Mouse (Mus musculus): ENCODE data around the gene Tcf7l2.

Tcf7l2 gene

DNA sequence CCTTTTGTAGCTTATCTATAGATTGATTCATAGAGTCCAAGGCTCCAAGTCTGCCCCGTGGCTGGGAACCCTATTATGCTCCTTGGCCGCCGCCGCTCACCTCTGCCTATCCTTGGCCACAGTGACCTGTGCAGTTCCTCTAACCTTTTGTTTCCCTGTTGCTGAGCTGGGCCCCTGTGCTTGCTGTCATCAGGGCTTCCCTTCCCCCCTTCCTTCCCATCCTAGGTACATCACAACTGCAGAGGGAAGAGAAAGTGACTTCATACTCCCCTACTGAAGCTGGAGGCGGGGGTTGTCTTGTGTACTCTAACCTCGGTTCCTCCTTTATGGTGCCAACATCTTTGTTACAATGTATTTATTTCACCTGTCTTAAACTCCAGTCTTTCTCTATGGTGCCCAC lies 50.3 kb downstream of the Tcf7l2 start:
- TF ChIP-seq GATA4 (IDR thresholded peaks at IDR 0.05; ENCODE audit: insufficient replicate concordance, low read length), result no peak

DNA sequence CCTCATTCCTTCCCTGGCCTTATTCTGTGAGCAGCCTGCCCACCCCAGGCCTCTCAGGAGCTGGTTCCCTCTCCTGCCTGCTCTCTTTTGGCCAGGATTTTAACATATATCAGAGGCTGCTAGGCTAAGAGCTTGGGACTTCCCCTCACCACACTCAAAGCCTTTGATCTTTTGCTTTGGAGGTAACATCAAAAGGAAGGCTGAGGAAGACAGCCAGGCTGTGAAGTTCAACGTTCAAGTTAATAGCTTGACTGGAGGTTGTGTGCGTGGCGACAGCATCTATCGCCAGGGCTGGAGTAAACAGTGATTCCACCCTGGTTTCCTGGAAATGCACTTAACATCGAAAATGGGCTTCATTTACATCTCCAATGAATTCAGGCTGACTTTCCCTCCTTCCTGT lies 51.0 kb downstream of the Tcf7l2 start:
- TF ChIP-seq GATA4 (IDR thresholded peaks at IDR 0.05; ENCODE audit: insufficient replicate concordance, low read length), result no peak

DNA sequence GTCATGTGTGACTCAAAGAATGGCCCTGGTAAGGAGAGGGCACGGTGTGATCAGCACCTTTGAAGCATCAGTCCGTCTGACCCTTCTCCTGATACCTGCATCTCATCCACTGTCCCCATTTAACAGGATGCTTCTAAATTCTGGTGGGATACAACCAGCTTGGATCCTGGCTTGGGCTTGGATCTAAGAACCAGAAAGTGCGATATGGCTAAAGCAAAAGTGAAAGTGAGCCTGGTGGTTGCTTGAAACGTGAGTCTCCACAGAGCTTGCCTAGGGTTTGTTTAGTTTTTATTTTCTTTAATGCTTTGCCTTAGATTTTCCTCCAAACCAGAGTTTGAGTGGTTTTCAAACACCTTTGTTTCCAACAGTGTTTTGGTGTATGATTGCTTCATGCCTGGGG lies 51.4 kb downstream of the Tcf7l2 start:
- no peak for TF ChIP-seq GATA4 (IDR thresholded peaks at IDR 0.05; ENCODE audit: insufficient replicate concordance, low read length)

DNA sequence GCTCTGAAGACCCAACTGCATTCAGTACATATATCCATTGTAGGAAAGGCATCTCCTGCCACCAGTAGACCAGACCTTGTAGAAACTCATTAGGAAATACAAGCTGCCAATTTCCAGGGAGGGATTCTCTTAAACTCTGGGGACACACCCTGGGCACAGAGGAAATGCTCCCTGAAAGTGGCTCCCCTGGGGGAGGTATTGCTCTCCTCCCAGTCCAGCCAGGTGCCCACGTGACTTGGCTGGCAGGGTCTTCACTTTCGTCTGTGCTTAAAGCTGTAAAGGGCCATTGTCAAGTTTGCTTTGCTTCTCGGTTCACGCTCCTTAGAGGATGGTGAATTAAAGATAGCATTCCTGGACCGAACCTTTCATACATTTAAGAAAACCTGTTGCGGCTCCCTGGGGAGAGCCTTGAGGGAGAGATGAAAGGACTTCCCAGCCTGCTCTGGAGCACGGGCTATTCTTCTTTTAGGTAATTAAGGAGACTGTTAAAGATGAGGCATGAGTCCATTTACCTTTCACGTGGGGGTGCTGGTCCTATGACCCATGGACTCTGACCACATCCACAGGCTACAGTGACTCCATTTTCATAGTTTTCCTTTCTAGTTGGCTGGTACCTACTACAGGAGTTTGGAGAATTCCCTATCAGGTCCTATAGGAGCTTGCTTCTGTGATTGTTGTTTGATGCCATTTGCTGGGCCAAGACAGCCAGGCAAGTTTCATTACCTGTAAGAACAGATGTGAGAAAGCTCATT lies 52.8 kb downstream of the Tcf7l2 start:
- no peak for TF ChIP-seq GATA4 (IDR thresholded peaks at IDR 0.05; ENCODE audit: insufficient replicate concordance, low read length)

DNA sequence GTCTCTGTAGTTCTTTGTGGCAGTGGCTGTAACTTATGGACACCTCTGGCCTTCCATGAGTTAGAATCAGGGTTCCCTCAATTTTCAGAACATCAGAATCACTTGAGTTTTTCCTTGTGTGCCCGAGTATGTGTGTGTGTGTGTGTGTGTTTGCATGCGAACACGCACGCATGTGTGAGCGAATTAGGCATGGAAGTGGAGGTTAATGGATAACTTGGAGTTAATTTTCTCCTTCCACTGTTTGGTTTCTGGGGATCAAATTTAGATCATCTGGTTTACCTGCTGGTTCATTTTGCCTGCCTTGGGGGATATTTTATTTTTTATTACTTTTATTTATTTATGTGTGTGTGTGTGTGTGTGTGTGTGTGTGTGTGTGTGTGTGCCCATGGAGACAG lies 53.3 kb downstream of the Tcf7l2 start:
- TF ChIP-seq GATA4 (IDR thresholded peaks at IDR 0.05; ENCODE audit: insufficient replicate concordance, low read length), result no peak

DNA sequence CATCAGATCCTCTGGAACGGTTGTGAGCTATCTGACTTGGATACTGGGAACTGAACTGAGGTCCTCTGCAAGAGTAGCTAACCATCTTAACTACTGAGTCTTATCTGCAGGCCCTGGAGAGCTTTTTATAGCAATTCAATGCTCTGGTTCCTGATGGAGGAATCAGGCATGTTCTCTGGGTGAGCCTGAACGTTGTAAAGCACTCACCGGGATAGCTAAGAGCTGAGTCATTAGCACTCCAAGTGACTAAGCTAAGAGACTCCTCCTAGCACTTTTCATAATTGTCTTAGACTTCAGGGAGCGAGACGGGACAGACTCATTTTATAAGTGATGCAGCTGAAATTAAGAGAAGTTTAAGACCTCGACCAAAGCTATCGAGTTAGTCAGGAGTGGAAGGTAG lies 53.7 kb downstream of the Tcf7l2 start:
- TF ChIP-seq GATA4 (IDR thresholded peaks at IDR 0.05; ENCODE audit: insufficient replicate concordance, low read length), result no peak

DNA sequence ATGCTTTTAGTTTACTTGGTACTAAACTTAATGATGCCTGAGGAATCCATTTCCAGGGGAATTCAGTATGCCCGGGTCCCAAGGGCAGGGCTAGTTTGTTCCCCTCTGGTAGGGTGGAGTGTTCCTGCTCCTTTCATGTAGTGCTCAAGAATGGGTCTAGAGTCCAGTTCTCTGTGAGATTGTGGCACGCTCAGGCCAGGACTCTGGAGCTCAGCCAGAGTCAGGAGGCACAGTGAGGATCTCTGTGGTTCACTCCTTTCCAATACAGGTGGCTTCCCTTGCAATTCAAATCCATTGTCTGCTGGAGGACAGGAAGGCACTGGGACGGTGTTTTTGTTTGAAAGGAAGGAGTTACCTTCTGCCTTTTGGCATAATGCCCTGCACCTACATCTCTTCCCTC lies 56.2 kb downstream of the Tcf7l2 start:
- TF ChIP-seq GATA4 (IDR thresholded peaks at IDR 0.05; ENCODE audit: insufficient replicate concordance, low read length), result no peak

DNA sequence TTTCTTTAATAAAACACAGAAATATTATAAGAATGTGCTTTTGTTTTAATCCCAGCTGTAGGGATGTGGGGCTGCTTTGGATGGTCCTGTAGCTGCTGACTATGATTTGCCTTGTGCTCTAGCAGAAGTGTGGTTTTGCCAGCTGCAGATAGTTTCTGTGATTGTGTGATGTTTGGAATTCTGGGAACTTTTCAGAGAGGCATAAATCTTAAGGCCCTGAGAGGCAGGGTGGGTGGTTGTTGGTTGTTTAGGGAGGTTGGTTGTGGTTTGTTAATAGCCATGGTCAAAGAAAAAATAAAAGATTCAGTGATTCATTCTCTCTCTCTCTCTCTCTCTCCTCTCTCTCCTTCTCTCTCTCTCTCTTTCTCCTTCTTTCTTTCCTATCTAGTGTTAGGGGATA lies 57.8 kb downstream of the Tcf7l2 start:
- no peak for TF ChIP-seq GATA4 (IDR thresholded peaks at IDR 0.05; ENCODE audit: insufficient replicate concordance, low read length)

DNA sequence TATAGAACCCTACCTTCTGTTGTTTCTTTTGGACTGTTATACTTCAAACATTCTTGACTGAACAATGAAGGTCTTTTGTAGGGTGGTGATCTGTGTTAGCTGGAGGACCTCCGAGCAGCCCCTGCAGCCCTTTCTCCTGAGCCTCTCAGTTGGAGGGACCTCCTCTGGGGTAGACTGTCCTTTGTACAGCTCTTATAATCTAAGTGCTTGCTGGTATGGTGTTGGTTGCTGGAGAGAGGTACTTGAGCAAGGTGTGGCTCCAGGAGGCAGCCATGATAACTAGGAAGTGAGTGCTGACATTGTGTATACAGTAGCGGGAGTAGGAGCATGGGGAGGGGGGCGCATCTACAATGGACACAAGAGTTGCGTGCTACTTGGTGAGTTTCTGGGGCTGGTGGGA lies 58.4 kb downstream of the Tcf7l2 start:
- no peak for TF ChIP-seq GATA4 (IDR thresholded peaks at IDR 0.05; ENCODE audit: insufficient replicate concordance, low read length)

DNA sequence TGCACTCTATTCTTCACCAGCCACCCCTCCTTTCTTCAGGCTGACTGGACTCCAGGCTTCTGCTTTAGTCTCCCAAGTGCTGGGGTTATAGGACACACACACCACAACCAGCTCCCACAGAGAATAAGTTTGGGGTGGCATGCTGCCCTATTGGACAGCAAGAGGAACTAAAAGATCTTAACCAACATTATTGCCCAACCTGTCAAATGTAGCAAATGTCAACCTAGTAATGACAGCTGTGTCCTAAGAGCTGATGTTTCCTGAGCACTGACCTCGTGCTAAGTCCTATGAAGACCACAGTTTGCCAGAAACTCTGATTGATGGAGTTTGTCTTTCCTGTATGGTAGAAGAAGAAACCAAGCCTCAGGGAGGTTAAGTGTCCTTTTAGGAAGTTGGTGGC lies 61.5 kb downstream of the Tcf7l2 start:
- no peak for TF ChIP-seq GATA4 (IDR thresholded peaks at IDR 0.05; ENCODE audit: insufficient replicate concordance, low read length)

DNA sequence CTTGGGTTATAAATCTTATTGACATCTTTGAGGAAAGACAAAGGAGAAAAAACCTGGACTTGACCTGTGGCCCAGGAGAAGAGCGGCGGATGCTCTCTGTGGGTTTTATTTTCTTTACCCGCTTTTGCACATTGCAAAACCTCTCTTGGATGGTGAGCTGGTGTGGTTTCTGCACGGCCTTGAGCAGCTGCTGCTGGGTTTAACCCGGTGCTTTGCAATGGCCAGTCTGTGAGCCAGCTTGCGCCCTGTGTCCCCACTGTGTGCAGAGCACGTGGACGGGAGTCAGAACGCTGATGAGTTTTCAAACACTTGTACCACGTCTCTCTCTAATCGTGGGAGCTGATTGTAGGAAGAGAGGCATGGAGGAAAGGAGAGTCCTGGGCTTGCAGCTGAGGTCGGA lies 62.2 kb downstream of the Tcf7l2 start:
- no peak for TF ChIP-seq GATA4 (IDR thresholded peaks at IDR 0.05; ENCODE audit: insufficient replicate concordance, low read length)

DNA sequence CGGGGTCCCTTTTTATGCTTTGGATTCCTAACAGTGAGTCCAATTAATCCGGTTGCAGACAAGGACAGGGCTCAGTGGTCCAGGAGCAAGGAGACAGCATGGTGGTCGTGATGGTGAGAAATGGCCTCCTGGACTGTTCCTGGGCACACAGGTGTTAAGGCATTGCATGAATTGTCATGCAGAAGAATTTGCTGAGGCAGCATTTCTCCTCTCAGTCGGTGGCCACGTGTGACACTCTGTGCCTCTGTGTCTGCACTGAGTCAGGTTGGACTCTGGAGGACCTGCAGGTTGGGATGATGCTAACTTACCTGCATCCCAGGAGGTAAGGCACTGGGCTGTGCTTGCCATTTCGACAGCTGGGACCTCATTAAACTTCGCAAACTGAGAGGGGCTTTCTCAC lies 63.2 kb downstream of the Tcf7l2 start:
- TF ChIP-seq GATA4 (IDR thresholded peaks at IDR 0.05; ENCODE audit: insufficient replicate concordance, low read length), result no peak

DNA sequence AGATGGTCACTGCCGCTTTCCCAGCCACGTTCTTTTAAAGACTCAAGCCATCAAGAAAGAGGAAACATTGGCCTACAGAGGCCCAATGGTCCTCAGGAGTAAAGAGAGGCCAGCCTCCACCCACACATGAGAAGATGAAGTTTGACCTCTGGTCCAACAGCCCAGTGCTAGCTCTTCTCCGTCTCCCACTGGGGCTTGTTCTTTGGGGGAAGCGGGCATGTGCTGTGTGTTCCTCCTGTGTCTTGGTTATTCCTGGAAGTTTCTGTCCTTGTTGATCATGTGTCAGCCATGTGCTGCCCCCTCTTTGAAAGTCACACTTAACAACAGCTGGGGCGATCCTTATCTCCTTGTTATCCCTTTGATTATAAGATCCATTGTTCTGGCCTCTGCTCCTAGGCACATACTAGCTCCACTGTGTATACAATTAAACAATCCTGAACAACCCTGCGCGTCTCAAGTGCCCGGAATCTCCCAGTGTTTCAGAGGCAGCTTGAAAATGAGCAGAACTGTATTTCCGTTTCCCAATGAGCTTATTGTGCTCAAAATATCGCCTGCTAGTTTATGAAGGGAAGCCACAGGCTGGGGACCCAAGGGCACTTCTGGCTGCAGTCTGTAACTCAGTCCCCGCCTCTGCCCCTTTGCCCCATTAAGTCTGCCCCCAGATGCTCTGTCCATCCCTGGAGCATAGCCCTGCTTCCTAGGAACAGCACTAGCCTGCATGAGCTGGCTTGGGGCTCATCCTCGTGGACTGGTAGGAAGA lies 65.0 kb downstream of the Tcf7l2 start:
- TF ChIP-seq GATA4 (IDR thresholded peaks at IDR 0.05; ENCODE audit: insufficient replicate concordance, low read length), result peak; percentile 16; the same call in 1 of the 2 replicates

DNA sequence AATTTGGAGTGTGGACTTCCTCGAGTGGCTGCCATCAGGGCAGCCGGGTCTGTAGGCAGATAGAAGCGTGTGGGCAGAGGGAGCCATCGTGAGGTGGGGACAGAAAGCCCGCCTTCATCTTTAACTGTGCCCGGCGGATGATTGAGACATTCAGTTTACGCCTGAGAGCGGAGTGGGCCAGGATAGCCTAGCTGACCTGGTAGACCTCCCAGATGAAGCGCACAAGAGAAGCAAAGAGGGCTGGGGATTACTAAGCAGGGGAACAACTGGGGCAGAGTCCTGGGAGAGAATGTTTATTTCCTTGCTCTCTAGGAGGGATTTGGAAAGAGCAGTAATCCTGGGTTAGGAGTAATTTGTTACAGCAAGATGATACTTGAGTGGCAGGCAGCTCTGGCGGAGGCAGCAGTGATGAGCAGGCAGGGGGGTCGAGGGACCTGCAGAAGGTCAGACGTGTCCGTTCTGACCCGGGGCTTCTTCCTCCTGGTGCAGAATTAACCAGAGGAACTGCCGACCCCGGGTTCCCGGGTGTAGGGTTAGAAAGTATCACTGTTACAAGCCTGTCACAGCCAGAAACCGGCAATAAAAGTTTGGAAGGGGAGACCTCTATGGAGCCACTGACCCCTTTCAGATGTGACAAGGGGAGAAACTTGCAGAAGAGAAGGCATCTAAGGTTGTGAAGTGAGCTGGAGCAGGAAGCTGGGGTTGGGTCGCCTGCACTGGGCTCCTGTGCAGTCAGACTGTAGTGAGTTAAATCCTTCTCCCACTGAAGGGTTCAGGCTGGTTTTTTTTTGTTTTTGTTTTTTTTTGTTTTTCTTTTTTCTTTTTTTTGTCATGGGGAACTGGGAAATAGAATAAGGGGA lies 65.8 kb downstream of the Tcf7l2 start:
- no peak for TF ChIP-seq GATA4 (IDR thresholded peaks at IDR 0.05; ENCODE audit: insufficient replicate concordance, low read length)

DNA sequence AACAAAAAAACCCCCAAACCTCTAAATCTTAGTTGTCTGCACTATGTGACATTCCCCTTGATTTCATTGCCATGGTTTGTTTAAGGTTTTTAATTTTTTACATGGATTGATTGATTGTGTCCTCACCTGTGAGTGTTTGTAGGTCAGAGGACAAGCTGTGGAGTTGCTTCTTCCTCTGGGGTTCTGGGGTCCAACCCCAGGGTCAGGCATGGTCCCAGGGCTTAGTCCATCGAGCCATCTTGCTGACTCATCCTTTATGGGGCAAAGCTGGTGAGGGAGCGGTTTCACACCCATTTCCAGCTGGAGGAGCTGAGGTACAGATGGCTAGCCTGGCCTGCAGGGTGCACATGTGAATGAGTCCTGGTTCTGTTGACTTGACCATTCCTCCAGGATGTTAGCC lies 66.7 kb downstream of the Tcf7l2 start:
- TF ChIP-seq GATA4 (IDR thresholded peaks at IDR 0.05; ENCODE audit: insufficient replicate concordance, low read length), result no peak

DNA sequence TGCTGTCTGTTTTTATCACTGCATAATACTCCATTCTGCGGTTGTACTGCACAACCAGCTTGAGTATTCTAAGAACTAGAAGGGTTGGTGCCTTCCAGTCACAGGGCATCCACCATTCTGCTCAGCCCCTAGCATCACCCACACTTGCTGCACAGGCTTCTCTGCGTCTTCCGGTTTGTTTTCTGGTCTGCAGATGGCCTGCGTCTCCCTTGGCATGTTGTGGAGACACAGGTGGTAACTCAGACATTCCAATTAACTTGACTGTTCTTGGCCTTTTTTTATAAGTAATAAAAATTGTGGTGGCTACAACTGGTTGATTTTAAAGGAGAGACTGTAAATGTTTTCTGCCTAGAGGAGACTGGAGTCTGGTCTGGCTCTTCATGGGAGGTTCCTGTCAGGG lies 67.9 kb downstream of the Tcf7l2 start:
- no peak for TF ChIP-seq GATA4 (IDR thresholded peaks at IDR 0.05; ENCODE audit: insufficient replicate concordance, low read length)

Data from liver, adult (tissue).